Mouse (Mus musculus) limb, embryonic 12.5 days (tissue): ENCODE data around the gene Acoxl. TPM values are rescaled to one million over a fixed set of nuclear protein-coding genes. Genes with fewer than 3 reads are reported as not detected.

Source experiments
- ATAC-seq: fragments of 200-750 bp; cut with Nextera tagmentation; 2 replicates; pipeline ENCODE4 v1.8.0; 2017; ENCODE audit warnings: low read depth, moderate TSS enrichment; ENCODE audit not compliant: insufficient number of reproducible peaks, insufficient read depth, low FRiP score, low TSS enrichment
- H3K27ac ChIP-seq: fragments of 300-500 bp; sonication (generic); 2 replicates; pipeline ENCODE4 v1.5.1; 2016; ENCODE audit warnings: mild to moderate bottlenecking, moderate library complexity
- H3K27me3 ChIP-seq: fragments of 300-500 bp; sonication (generic); 2 replicates; pipeline ENCODE4 v1.6.1; 2016; ENCODE audit warnings: mild to moderate bottlenecking, moderate library complexity
- H3K36me3 ChIP-seq: fragments of 300-500 bp; sonication (generic); 2 replicates; pipeline ENCODE4 v1.6.1; 2016; ENCODE audit warnings: mild to moderate bottlenecking, moderate library complexity
- H3K4me1 ChIP-seq: fragments of 300-500 bp; sonication (generic); replicated peaks from 2 replicates; pipeline ENCODE4 v1.6.1; 2016
- H3K4me2 ChIP-seq: fragments of 300-500 bp; sonication (generic); 2 replicates; pipeline ENCODE4 v1.6.1; 2016; ENCODE audit warnings: mild to moderate bottlenecking, moderate library complexity
- H3K4me3 ChIP-seq: fragments of 300-500 bp; sonication (generic); replicated peaks from 2 replicates; pipeline ENCODE4 v1.5.1; 2016; ENCODE audit warnings: mild to moderate bottlenecking
- H3K9ac ChIP-seq: fragments of 300-500 bp; sonication (generic); replicated peaks from 2 replicates; pipeline ENCODE4 v1.6.1; 2016; ENCODE audit warnings: mild to moderate bottlenecking, moderate library complexity
- H3K9me3 ChIP-seq: fragments of 300-500 bp; sonication (generic); 2 replicates; pipeline ENCODE4 v1.6.1; 2016; ENCODE audit warnings: mild to moderate bottlenecking, moderate library complexity
- WGBS: fragments of 180-500 bp; shearing (Covaris S2); methylation state at CpG from one replicate; pipeline ENCODE4 v1.1.7; 2016; 5-methylcytosine and 5-hydroxymethylcytosine counted together
- polyA plus RNA-seq: library from polyadenylated mRNA; unstranded; fragments of >200 nt; fragmentation: Nextera tagmentation; extraction: Ambion mirVana; gene quantifications from 2 replicates; pipeline ENCODE4 v1.2.1, GENCODE M21; 2016

The Acoxl gene
- polyA plus RNA-seq, 1 experiment from 2014 or later = 0.16 TPM

DNA sequence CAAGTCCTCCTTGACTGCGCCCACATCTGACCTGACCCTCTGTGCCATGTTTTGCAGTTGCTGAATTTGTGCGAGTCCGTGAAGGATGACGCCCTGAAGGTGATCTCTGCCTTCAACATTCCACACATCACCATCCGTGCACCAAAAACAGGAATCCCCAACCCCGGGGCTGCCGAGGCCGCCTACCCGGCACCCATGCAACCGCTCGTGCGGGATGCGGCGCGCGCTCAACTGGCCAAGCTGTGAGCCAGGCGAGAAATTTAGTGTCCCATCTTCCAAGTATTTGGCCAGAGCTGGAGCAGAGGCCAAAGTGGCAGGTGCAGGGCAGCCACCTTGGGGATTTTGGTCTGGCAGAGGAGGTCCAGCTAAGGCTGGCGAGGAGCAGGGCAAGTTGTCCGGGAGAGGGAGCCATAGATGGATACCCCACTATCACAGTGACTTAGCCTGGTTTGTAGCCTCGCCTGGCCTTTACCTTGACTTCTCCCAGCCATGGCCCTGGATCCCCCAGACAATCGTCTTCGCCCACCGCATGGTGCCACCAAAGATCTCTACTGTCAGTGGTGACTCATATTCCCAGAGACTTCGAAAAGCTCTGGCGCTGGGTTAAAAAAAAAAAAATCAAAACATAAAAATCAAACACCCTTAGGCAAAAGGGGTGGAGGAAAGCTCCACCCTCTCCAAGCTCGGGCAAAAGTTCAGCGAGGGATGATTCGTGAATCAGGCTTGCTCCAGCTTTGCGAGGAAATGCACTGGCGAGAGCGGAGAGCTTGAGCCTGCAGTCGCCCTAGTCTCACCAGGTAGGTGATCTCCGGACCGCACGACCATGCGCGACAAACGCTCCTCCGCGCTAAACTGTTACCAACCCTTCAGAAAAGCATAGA lies 284.5 kb downstream of the Acoxl start:
- ATAC-seq = no peak
- H3K4me1 ChIP-seq = peaks cover 31% of the 10 kb centered on the region
- 1% methylated on average over 40 of the region's 40 CpGs for WGBS

GRCm38 (mm10) chr2:128123921-128124683 lies 285.4 kb downstream of the Acoxl start:
- peak overlapping the region; percentile 97 for H3K4me2 ChIP-seq
- 0 out of 2 replicates have a peak overlapping the region, but pooled peaks have one; percentile 27 for H3K9ac ChIP-seq
- peaks cover 39% of the 10 kb centered on the region for H3K4me1 ChIP-seq
- no peaks in the 10 kb centered on the region for H3K36me3 ChIP-seq
- WGBS = 3% methylated on average over 23 of the region's 23 CpGs
- no peaks in the 10 kb centered on the region for H3K9me3 ChIP-seq
- peak overlapping the region; percentile 76 for H3K4me3 ChIP-seq
- ATAC-seq = no peak
- H3K27me3 ChIP-seq = peaks cover 41% of the 10 kb centered on the region
- no peak overlapping the region for H3K27ac ChIP-seq

More for the DNA sequence above, 284.5 kb downstream of the Acoxl start:
- no peak overlapping the region for H3K27ac ChIP-seq
- H3K9ac ChIP-seq = no peak overlapping the region; the same call in 1 of the 2 replicates
- peak overlapping the region; percentile 76 for H3K4me3 ChIP-seq
- no peaks in the 10 kb centered on the region for H3K36me3 ChIP-seq
- H3K9me3 ChIP-seq = no peaks in the 10 kb centered on the region
- H3K27me3 ChIP-seq = peaks cover 41% of the 10 kb centered on the region
- peak overlapping the region; percentile 97 for H3K4me2 ChIP-seq

DNA sequence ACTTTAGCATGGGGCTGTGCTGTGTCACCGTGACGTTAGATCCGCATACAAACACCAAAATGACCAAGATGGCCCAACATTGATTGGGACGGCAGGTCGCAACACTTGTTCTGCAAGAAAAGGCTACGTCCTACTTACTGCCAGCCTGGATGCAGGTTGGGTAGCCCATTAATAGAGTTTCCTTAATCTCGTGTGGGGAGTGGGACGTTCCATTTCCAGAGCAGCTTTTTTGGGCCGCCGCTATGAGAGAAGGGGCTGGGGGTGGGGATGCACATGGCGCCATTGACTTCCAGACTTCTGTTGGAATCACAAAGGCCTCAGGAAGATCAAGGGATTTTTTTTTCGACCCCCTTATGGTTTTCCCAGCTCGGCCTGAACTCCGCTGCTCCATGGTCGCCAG lies 286.0 kb downstream of the Acoxl start:
- no peaks in the 10 kb centered on the region for H3K9me3 ChIP-seq
- 2% methylated on average over 15 of the region's 15 CpGs for WGBS

DNA sequence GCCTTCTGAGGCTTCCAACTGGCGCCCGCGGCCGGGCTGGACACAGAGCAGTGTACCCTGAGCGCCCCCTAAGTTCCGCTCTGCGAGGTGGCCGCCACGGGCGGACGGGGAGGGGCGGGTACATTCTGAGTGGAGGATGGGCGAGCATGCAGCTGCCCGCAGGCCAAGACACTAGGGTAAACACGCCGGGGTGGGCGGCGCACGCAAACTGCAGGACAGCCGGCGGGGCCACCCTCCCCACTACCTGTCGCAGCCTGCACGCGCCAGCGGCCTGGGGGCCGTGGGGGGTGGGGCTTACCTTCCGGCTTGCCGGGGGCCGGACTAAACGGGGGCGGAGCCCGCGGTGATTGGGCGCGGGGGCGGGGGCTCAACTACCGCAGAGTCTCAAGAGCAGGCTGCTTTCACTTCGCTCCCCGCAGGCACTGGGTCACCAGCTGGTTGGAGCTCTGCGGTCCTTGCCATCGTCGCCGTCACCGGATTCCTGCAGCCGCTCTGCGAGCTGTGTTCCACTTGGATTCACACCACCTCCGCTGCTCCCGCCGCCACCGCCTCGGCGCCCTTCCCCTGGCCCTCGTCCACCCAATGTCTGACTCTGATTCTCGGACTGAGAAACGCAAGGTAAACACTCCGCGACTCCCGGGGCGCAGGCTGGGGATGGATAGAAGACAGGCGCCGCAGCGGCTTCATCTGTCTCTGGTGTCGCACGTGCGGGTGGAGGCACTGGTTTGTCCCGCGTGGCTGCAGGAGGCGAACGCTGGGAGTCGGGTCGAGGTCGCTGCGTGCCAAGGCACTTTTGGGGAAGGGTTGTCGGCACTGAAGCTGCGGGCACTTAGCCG lies 287.2 kb downstream of the Acoxl start, which contains the start of gene Bcl2l11:
Gene Bcl2l11 (plus strand): TSS at position 404 of the 836 bp plus-strand sequence.
- WGBS = under 1% methylated on average over 76 of the region's 76 CpGs
- Histone ChIP-seq H3K4me1 (peaks cover 52% of the 10 kb centered on the region), H3K4me3 (peak within 1 kb of the TSS; percentile 76), H3K27me3 (peaks cover 41% of the 10 kb centered on the region), H3K27ac (peak within 1 kb of the TSS; percentile 94), H3K36me3 (peaks cover 14% of the 10 kb centered on the region), H3K9ac (peak within 1 kb of the TSS; percentile 84), H3K9me3 (no peaks in the 10 kb centered on the region), H3K4me2 (peak within 1 kb of the TSS; percentile 97)
- ATAC-seq = peak; percentile 84

More for the DNA sequence above, 286.0 kb downstream of the Acoxl start:
- ATAC-seq = no peak
- Histone ChIP-seq H3K4me2 (peak overlapping the region; percentile 97), H3K4me1 (peaks cover 45% of the 10 kb centered on the region), H3K9ac (peak overlapping the region; percentile 84; the same call in 1 of the 2 replicates), H3K27me3 (peaks cover 41% of the 10 kb centered on the region), H3K4me3 (peak overlapping the region; percentile 76), H3K27ac (no peak overlapping the region), H3K36me3 (peaks cover 3% of the 10 kb centered on the region)

- Histone ChIP-seq H3K4me1 (peaks cover 52% of the 10 kb centered on the region), H3K4me3 (peak overlapping the region; percentile 76), H3K36me3 (peaks cover 22% of the 10 kb centered on the region), H3K9me3 (no peaks in the 10 kb centered on the region), H3K4me2 (peak overlapping the region; percentile 97), H3K9ac (peak overlapping the region; percentile 84), H3K27ac (peak overlapping the region; percentile 94), H3K27me3 (peaks cover 35% of the 10 kb centered on the region)
- ATAC-seq = peak; percentile 3; the same call in 1 of the 2 replicates
- WGBS = under 1% methylated on average over 35 of the region's 35 CpGs
Measured at GRCm38 (mm10) chr2:128126591-128127051, 287.9 kb downstream of the Acoxl start.

GRCm38 (mm10) chr2:128127121-128127671 lies 288.5 kb downstream of the Acoxl start:
- WGBS = 1% methylated on average over 62 of the region's 67 CpGs
- Histone ChIP-seq H3K9ac (peak overlapping the region; percentile 84), H3K4me2 (peak overlapping the region; percentile 97), H3K27ac (peak overlapping the region; percentile 94), H3K4me3 (peak overlapping the region; percentile 76), H3K36me3 (peaks cover 25% of the 10 kb centered on the region), H3K4me1 (peaks cover 51% of the 10 kb centered on the region), H3K9me3 (no peaks in the 10 kb centered on the region), H3K27me3 (peaks cover 29% of the 10 kb centered on the region)
- peak; percentile 87 for ATAC-seq

DNA sequence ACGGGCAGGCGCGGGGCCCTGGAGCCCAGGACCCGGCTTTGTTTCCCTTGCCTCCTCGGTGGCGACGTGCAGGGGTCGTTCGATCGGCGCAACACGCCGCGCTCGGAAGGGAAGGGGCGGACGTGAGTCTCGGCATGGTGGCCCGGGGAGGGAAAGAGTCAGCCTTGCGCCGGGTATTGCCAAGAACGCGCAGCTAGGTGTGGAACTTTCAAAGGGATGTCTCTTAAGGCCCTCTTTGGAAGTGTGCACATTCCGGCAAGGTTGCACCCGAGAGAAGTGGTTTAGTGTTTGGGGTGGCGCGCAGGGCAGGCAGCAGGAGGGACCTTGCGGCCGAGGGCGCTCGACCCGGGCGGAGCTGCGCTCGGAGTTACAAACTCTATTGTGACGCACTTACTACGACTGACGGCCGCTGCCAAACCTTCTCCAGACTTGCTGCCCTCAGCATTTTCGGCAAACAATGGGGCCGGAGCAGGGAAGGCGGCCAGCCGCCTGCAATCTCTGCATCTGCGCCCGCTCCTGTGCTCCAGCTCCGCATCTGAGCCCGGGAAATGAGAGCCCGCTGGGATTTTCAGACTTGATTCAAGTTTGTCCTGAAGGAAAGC lies 289.1 kb downstream of the Acoxl start:
- Histone ChIP-seq H3K9me3 (no peaks in the 10 kb centered on the region), H3K9ac (peak overlapping the region; percentile 84), H3K4me1 (peaks cover 45% of the 10 kb centered on the region), H3K4me3 (peak overlapping the region; percentile 76), H3K27me3 (peaks cover 23% of the 10 kb centered on the region), H3K36me3 (peaks cover 28% of the 10 kb centered on the region), H3K4me2 (peak overlapping the region; percentile 97), H3K27ac (peak overlapping the region; percentile 94)
- peak; percentile 12; the same call in 1 of the 2 replicates for ATAC-seq
- WGBS = under 1% methylated on average over 48 of the region's 48 CpGs

DNA sequence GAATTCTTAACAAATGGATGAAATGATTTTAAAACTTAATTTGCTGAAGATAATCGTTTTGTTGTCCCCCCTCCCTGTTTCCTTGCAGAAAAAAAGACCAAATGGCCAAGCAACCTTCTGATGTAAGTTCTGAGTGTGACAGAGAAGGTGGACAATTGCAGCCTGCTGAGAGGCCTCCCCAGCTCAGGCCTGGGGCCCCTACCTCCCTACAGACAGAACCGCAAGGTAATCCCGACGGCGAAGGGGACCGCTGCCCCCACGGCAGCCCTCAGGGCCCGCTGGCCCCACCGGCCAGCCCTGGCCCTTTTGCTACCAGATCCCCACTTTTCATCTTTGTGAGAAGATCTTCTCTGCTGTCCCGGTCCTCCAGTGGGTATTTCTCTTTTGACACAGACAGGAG lies 289.9 kb downstream of the Acoxl start:
- ATAC-seq = no peak
- Histone ChIP-seq H3K9ac (peak overlapping the region; percentile 84), H3K4me3 (peak overlapping the region; percentile 76), H3K4me2 (peak overlapping the region; percentile 97), H3K9me3 (no peaks in the 10 kb centered on the region), H3K4me1 (peaks cover 39% of the 10 kb centered on the region), H3K27ac (peak overlapping the region; percentile 94), H3K27me3 (peaks cover 16% of the 10 kb centered on the region), H3K36me3 (peaks cover 35% of the 10 kb centered on the region)
- 18% methylated on average over 10 of the region's 10 CpGs for WGBS

DNA sequence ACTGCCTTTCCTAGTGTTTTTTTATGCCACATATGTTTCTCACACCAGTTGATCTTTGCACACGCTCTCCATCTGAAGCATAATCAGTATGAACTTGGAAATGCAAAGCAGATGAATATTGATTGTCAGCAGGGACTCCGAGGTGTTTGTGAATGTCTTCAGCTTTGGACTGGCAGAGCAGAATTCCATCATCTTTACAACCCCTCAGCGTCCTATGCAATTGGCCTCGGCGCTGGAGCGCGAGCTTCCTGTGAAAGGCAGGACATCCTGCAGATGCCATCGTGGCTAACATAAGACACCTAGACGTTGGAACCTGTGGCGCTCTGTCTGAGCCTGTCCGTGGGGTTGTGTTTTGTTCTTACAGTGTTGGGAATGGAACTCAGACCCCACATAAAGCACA lies 292.8 kb downstream of the Acoxl start:
- peaks cover 42% of the 10 kb centered on the region for H3K4me1 ChIP-seq
- H3K27me3 ChIP-seq = no peaks in the 10 kb centered on the region
- no peaks in the 10 kb centered on the region for H3K9me3 ChIP-seq
- peaks cover 59% of the 10 kb centered on the region for H3K36me3 ChIP-seq
- H3K27ac ChIP-seq = no peak overlapping the region
- ATAC-seq = no peak
- H3K4me3 ChIP-seq = no peak overlapping the region
- 81% methylated on average over 11 of the region's 11 CpGs for WGBS
- H3K4me2 ChIP-seq = no peak overlapping the region
- H3K9ac ChIP-seq = no peak overlapping the region

DNA sequence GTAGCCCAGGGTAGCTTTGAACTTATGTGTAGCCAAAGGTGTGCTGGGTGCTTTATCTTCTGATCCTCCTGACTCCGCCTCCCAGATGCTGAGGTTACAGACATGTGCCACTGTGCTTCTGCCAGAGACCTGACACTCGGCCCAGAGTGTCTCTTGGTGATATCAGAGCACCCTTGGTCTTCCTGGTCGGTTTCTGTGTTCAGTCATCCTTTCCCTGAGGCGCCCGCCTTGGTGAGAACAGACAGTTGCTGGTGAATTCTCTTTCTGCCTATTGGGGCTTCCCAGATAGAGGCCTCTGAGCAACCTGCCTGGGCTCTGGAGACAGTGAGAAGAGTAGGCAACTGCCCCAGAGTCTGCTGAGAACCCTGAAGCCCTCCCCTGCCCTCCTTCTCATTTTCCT lies 294.0 kb downstream of the Acoxl start:
- H3K9ac ChIP-seq = no peak overlapping the region
- no peak overlapping the region for H3K4me3 ChIP-seq
- no peak overlapping the region for H3K4me2 ChIP-seq
- H3K27me3 ChIP-seq = no peaks in the 10 kb centered on the region
- ATAC-seq = no peak
- H3K27ac ChIP-seq = no peak overlapping the region
- H3K9me3 ChIP-seq = no peaks in the 10 kb centered on the region
- peaks cover 66% of the 10 kb centered on the region for H3K36me3 ChIP-seq
- H3K4me1 ChIP-seq = peaks cover 49% of the 10 kb centered on the region
- WGBS = 85% methylated on average over 5 of the region's 5 CpGs
